Mouse (Mus musculus) embryonic fibroblast, embryonic 13.5 days (primary cell): ENCODE data around the gene Slfn5.
A peak's percentile ranks its signal among the peaks of the same experiment; 100 is the strongest.

Source experiments
- CTCF ChIP-seq: IDR thresholded peaks from 2 replicates; pipeline ENCODE4 v1.5.1; 2011; ENCODE audit warnings: mild to moderate bottlenecking, control low read depth, low read length, moderate library complexity, borderline replicate concordance; ENCODE audit not compliant: insufficient read depth
- POLR2A ChIP-seq: IDR thresholded peaks from 2 replicates; pipeline ENCODE4 v1.6.1; 2011; ENCODE audit warnings: low read depth, mild to moderate bottlenecking, control low read depth, low read length, moderate library complexity

DNA sequence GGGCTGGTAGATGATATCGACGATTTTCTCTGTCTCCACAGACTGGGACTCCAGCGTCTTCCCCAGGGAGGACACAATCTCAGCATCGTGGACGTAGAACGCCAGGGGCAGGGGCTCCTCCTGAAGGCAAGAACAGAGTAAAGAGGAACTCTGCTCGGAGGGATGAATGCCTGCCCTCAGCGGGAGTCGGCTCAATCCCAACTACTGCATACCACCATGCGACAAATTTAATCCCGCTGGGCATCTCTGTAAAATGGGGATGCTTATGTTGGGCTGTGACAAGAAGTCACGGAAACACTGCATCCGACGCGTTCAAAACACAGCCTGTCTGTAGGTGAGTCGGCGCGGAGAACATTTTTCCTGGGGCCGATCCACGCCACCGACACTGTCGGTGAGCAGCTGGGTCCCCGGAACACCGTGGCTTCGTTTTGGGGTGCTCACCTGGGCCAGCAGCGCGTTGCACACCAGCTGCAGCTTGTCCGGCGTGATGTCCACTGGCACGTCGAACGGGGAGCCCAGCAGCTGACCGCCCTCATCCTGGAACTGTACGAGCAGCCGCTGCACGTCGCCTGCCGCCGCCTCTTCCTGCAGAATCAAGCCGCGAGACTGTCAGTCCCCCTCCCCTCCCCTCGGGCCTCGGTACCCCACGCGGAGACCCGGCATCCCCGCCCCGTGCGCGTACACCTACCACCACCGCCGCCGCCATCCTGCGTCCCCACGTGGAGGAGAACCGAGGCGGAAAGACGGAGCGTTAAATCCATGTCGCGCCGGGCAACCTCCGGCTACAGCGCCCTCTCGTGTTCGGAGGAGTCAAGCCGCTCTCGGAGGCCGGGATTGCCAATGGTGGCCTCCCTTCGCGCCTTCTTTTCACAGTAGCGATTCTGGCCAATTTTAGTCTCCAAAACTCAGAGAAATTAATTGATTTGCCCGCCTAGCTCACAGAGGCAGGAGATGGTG is 43.2 kb upstream of the Slfn5 start, which contains the start of gene Nle1:
- TF ChIP-seq CTCF (peak; percentile 75), POLR2A (peak; percentile 79)
